Mouse (Mus musculus) myocyte (in vitro differentiated cells): ENCODE results near the gene Mab21l3.

ENCODE experiments used
- CEBPB ChIP-seq: IDR thresholded peaks from 2 replicates; pipeline ENCODE4 v1.6.1; 2011; ENCODE audit warnings: mild to moderate bottlenecking, moderate library complexity; ENCODE audit not compliant: poor library complexity, insufficient read depth, severe bottlenecking
- E2F4 ChIP-seq: IDR thresholded peaks from one replicate; pipeline ENCODE4 v1.6.1; 2011; ENCODE audit warnings: mild to moderate bottlenecking, control low read depth, moderate library complexity; ENCODE audit not compliant: insufficient read depth
- MYOD1 ChIP-seq, 3 experiments: IDR thresholded peaks; one replicate each; pipeline ENCODE4 v1.6.1; 2011; ENCODE audit warnings: control low read depth in 2 of 3, low read depth in 2 of 3, mild to moderate bottlenecking in 2 of 3, moderate library complexity in 1 of 3; ENCODE audit not compliant: insufficient read length in 2 of 3, control insufficient read depth in 1 of 3
- POLR2A ChIP-seq: IDR thresholded peaks from one replicate; pipeline ENCODE4 v1.6.1; 2011; ENCODE audit warnings: low read depth, mild to moderate bottlenecking, control low read depth, moderate library complexity; ENCODE audit not compliant: insufficient read length
- POLR2AphosphoS2 ChIP-seq: IDR thresholded peaks from one replicate; pipeline ENCODE4 v1.6.1; 2011; ENCODE audit warnings: low read depth, control low read depth; ENCODE audit not compliant: insufficient read length
- SRF ChIP-seq: IDR thresholded peaks from one replicate; pipeline ENCODE4 v1.6.1; 2011; ENCODE audit warnings: low read depth; ENCODE audit not compliant: control insufficient read depth, insufficient read length
- USF1 ChIP-seq: IDR thresholded peaks from one replicate; pipeline ENCODE4 v1.6.1; 2011; ENCODE audit warnings: low read depth, mild to moderate bottlenecking, control low read depth, moderate library complexity

GRCm38 (mm10) chr3:101827220-101827715 lies 21.5 kb downstream of the Mab21l3 start:
- TF ChIP-seq POLR2A (no peak), SRF (no peak), CEBPB (no peak), E2F4 (no peak), POLR2AphosphoS2 (no peak), USF1 (no peak), MYOD1 (IDR thresholded peaks at IDR 0.05; ENCODE audit: control insufficient read depth in 1 of 3, insufficient read length in 2 of 3, low read depth in 2 of 3) (no peak)
